Mouse (Mus musculus) heart, postnatal 4 days (tissue): ENCODE data around the gene Cyp39a1. TPM values are rescaled to one million over a fixed set of nuclear protein-coding genes. Genes with fewer than 3 reads are reported as not detected.

ENCODE experiments used
- DNase-seq: peaks from one replicate; pipeline ENCODE4 v3.0.0; 2021
- total RNA-seq, 2 experiments: library from RNA; stranded (reverse); gene quantifications; 2 replicates each; pipeline ENCODE4 v1.2.3; 2021

Cyp39a1 gene
- total RNA-seq, 2 experiments from 2014 or later: 17.4 to 18.9 TPM

GRCm38 (mm10) chr17:43684086-43684485 is 16.9 kb downstream of the Cyp39a1 start:
- DNase-seq: no peak

DNA sequence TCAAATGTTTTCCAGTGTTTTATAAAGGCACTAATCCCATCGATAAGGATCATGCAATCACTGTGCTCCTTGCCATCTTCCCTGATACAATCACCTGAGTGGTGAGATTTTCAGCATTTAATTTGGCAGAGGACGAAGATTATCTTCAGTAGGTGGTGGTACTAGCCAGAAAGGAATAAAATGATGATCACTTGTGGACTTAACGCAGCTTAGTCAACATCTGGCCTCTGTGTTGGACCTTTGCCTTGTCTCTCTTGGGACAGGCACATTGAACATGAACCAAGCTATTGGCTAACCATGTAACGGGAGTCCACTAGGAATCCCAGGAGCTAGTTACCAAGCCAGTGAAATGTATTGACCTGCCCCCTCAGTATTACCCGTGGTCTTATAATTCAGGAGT is 17.4 kb downstream of the Cyp39a1 start:
- no peak for DNase-seq

- no peak for DNase-seq
Measured at GRCm38 (mm10) chr17:43689591-43689990, 22.4 kb downstream of the Cyp39a1 start.

DNA sequence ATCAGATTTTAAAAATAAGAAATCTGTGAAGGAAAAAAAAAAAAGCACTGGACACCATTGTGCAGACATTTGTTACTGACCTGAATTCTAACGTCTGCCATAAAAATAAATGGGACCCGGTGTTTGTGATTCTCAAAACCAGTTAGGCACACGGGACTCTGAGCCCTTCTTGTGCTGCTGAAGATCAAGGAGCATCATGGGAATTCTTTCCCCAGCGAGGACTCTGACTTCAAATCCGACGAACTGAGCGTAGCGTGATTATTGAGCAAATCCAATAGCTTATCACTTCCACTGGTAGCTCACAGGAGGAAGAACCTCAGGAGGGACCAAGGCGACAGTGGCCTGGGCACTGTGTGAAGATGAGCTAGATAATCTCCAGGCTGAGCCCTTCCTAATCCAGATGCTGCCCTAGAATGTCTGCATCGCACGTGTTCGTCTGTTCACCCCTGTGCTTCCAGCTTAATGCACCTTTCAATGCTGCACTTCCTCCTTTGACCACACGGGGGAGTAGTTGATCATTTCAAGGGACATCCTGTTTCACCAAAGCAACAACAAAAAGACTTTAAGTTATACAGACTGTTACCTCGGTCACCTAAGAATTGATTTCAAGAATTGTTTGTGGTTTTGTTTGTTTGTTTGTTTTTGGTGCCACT is 31.9 kb downstream of the Cyp39a1 start:
- peak; percentile 86 for DNase-seq

- DNase-seq: peak; percentile 82
Measured at GRCm38 (mm10) chr17:43701060-43701459, 33.8 kb downstream of the Cyp39a1 start.

DNA sequence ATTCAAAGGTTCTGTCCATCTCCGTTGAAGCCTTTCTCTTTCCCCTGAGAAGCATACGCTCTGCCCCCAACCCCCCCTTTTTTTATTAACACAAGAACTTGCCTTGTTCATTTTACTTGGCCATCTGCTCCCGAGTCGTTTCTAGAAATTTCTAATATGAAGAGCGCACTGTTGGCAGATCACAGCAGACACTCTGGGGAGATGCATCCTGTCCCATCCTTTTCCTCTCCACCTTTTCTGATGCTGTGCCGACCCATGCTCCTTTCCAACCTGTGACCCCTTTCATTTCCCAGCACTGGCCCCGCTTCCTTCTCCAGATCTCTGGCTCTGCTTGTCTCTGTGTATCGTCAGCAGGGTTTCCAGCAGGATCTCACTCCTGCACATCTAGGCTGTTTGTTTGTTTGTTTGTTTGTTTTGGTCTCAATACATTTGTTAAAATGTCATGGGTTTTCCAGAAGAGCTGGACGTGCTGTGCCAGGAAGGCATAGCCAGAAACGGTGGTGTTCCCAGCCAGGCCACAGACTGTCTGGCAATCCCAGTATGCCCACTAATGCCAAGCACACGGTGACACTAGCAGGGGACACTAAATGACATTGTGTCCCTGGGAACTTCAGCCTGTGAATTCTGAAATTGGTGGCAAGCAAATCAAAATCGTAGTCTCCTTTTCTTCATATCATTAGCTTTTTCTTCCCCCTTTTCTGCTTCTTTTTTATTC is 37.1 kb downstream of the Cyp39a1 start:
- DNase-seq: no peak

- no peak for DNase-seq
Measured at GRCm38 (mm10) chr17:43706749-43707148, 39.5 kb downstream of the Cyp39a1 start.

- DNase-seq: peak; percentile 73
Measured at GRCm38 (mm10) chr17:43707254-43707653, 40.0 kb downstream of the Cyp39a1 start.

DNA sequence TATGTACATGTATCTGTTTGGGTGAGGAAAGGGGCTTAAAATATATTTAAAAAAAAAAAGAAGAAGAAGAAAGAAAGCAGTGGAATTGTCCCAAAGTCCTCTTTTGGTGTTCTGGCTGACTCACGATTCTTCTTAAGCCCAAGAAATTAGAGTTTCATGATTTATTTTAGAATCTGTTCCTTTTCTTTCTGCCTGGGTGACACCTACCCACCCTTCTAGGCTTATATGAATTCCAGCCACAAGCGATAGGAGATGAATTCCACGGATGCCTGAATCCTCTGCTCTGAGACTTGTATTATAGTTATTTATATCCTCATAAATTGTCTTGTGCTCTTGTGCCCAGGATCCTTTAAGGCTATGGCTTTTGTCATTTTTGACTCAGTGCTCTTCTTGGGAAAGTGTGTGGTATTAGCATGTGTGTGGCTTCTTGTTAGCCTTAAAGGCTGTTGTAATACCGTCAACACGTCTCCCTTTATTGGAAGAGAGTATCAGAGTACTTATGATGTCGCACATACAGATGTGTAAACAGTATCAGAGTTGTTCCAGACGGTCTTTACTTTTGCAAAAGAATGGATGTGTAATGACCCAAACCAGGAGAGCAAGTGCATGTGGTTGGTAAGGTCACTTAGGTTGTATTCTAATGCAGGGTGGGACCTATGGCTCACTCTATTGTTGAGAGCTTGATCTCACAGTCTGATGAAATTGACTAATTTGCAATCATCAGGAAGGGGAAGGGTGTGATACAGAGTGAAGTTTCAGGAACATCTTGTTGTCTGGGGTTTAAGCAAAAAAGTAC is 44.5 kb downstream of the Cyp39a1 start:
- DNase-seq: no peak

DNA sequence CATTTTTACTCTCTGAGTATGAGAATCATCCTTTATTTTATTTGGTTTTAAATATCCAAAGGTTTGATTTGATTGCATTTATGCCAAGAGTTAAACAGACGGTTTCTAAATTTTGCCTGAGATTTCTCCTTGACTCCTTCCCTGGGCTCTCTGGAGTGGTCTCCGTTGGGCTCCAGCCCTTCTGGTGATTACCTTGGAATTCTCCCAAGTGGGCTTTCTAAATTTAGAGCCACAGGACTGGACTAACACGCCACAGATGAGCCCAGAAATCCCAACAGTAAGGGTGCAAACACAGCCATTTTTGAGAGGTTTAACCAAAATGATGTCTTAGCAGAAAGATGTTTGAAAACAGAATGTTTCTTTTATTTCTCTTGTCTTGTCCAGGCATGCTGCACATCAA is 47.0 kb downstream of the Cyp39a1 start:
- peak; percentile 16 for DNase-seq

- DNase-seq: no peak
Measured at GRCm38 (mm10) chr17:43716601-43717000, 49.4 kb downstream of the Cyp39a1 start.

GRCm38 (mm10) chr17:43719401-43719800 is 52.2 kb downstream of the Cyp39a1 start:
- DNase-seq: no peak

DNA sequence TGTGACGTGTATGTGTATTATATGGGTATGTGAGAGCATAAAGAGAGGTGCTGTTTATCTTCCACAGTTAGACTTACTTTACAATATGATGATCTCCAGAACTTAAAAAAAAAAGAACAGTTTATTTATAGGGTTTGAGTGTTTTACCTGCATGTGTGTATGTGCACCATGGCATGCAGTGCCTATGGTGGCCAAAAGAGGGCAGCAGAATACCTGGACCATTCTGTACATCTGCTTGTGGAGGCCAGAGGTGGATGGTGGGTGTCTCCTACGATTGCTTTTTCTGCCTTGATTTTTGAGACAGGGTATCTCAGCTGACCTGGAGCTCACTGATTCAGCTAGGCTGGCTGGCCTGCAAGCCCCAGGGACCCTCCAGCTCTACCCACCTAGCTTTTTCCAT is 57.3 kb downstream of the Cyp39a1 start:
- no peak for DNase-seq

- DNase-seq: no peak
Measured at GRCm38 (mm10) chr17:43731327-43731726, 64.1 kb downstream of the Cyp39a1 start.

- no peak for DNase-seq
Measured at GRCm38 (mm10) chr17:43731976-43732375, 64.8 kb downstream of the Cyp39a1 start.

- no peak for DNase-seq
Measured at GRCm38 (mm10) chr17:43734252-43734651, 67.0 kb downstream of the Cyp39a1 start.

DNA sequence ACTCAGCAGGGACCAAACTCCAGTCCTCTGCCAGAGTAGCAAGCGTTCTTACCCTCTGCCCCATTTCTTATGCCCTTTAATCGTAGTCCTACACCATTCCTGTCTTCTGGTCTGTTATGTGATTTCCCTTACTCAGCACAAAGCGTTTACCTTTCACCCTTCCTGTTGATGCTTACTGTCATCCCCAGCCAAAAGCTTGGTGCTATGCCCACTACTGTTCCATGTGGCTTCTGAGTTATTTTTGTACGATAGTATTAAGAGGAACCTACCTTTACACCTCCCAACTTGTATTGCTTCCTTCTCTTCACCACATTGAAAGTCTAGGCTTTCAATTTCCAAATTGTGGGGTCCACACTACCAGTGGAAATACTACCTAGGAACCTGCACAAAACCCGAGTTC is 76.7 kb downstream of the Cyp39a1 start:
- no peak for DNase-seq

DNA sequence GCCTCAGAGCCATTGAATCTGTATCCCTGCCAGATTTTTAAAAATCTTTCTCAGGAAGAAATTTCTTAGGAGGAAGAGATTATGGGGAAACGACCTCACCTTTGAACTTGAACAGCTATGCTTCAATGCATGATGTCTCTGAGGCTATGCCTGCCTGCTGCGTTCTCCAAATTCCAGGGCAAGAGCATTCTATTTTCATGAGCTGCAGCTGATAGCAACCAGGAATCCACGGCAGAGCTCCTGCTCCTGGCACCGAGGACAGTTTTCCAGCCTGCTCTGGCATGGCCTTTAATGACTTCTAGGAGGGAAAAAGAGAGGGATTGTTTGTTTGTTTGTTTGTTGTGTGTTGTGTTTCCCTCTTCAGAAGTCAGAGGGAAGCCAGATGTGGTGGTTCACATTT is 77.2 kb downstream of the Cyp39a1 start:
- DNase-seq: peak; percentile 64

GRCm38 (mm10) chr17:43751146-43751545 is 83.9 kb downstream of the Cyp39a1 start:
- DNase-seq: no peak

GRCm38 (mm10) chr17:43752811-43753210 is 85.6 kb downstream of the Cyp39a1 start:
- no peak for DNase-seq

GRCm38 (mm10) chr17:43754687-43755086 is 87.5 kb downstream of the Cyp39a1 start:
- no peak for DNase-seq

GRCm38 (mm10) chr17:43758607-43759259 is 91.5 kb downstream of the Cyp39a1 start:
- DNase-seq: peak; percentile 50

GRCm38 (mm10) chr17:43784531-43784930 is 117.3 kb downstream of the Cyp39a1 start:
- DNase-seq: no peak
